Comparison of ENCODE assay signal across 21 mouse cellular contexts in genomic region chr16:10780631-10781120, GRCm38 (mm10). TPM values are rescaled to one million over a fixed set of nuclear protein-coding genes. Genes with fewer than 3 reads are reported as not detected.
DNase-seq lines count a peak whose midpoint lies in the region; ATAC-seq and TF ChIP-seq lines count a peak whose summit lies in the region.
"Had no signal": no experiment of that assay in that cellular context is flagged by ENCODE, and none has a peak within 500 bp of the region (broad histone marks: within the 10 kb centered on the region; RNA-seq: fewer than 3 reads in every experiment).

No protein-coding gene starts in this region.

- H3K4me1 ChIP-seq in lung, embryonic 14.5 days (ENCODE audit: insufficient read depth) = peaks cover 19% of the 10 kb centered on the region
- H3K4me1 ChIP-seq in limb, embryonic 12.5 days (replicated peaks) = peaks cover 47% of the 10 kb centered on the region

- no peak for TF ChIP-seq CTCF in lung, embryonic 14.5 days (IDR thresholded peaks at IDR 0.05; ENCODE audit: low read depth)

- WGBS in lung, embryonic 14.5 days = 58% methylated on average over 5 of the region's 5 CpGs
- WGBS in limb, embryonic 12.5 days = 50% methylated on average over 5 of the region's 5 CpGs

- DNase-seq in CD4-positive, CD25-positive, alpha-beta regulatory T cell, adult 2 months (ENCODE audit: low read depth, low spot score) = peak; percentile 38
- DNase-seq in lung, embryonic 14.5 days = no peak
- no peak for DNase-seq in lung, postnatal 10 days
- peak; percentile 27 for DNase-seq in thymus, postnatal 25 days
- no peak for DNase-seq in adrenal gland, adult 2 months
- no peak for DNase-seq in left cerebral cortex, adult 9 months (ENCODE audit: low spot score in 2 of 2)
- DNase-seq: cerebellum, postnatal 36 days; gastrocnemius, postnatal 14 days; kidney, postnatal 25 days; lung, adult 2 months; spleen, adult 18-20 months had no signal

- H3K27ac ChIP-seq in lung, embryonic 14.5 days (ENCODE audit: low read depth) = peak overlapping the region; percentile 9; the same call in 1 of the 2 replicates
- peak overlapping the region; percentile 77 for H3K27ac ChIP-seq in limb, embryonic 12.5 days
- H3K27ac ChIP-seq: intestine, embryonic 15.5 days had no signal

- no peak overlapping the region for H3K4me3 ChIP-seq in lung, embryonic 14.5 days (ENCODE audit: low read depth, low read length)
- H3K4me3 ChIP-seq in limb, embryonic 12.5 days (replicated peaks) = no peak overlapping the region
- H3K4me3 ChIP-seq: intestine, embryonic 15.5 days; megakaryocyte, embryonic 14.5 days had no signal

- H3K27me3 ChIP-seq in lung, embryonic 14.5 days (ENCODE audit: insufficient read depth, low read length) = no peaks in the 10 kb centered on the region
- H3K27me3 ChIP-seq in limb, embryonic 12.5 days = 0 out of 2 replicates have a peak, but pooled peaks cover 3% of the 10 kb centered on the region
- H3K27me3 ChIP-seq: intestine, embryonic 15.5 days had no signal

- H3K4me2 ChIP-seq in lung, embryonic 14.5 days = no peak overlapping the region
- no peak overlapping the region for H3K4me2 ChIP-seq in limb, embryonic 12.5 days
- H3K4me2 ChIP-seq: intestine, embryonic 15.5 days had no signal

- no peaks in the 10 kb centered on the region for H3K36me3 ChIP-seq in lung, embryonic 14.5 days (ENCODE audit: insufficient read depth)
- no peaks in the 10 kb centered on the region for H3K36me3 ChIP-seq in limb, embryonic 12.5 days
- H3K36me3 ChIP-seq: intestine, embryonic 15.5 days had no signal

- H3K9ac ChIP-seq in lung, embryonic 14.5 days = no peak overlapping the region
- H3K9ac ChIP-seq in limb, embryonic 12.5 days (replicated peaks) = no peak overlapping the region
- H3K9ac ChIP-seq: intestine, embryonic 15.5 days had no signal

- no peaks in the 10 kb centered on the region for H3K9me3 ChIP-seq in lung, embryonic 14.5 days (ENCODE audit: low read depth, low read length)
- no peaks in the 10 kb centered on the region for H3K9me3 ChIP-seq in limb, embryonic 12.5 days
- H3K9me3 ChIP-seq: intestine, embryonic 15.5 days; megakaryocyte, embryonic 14.5 days had no signal

- ATAC-seq in CD4-positive, CD25-positive, alpha-beta regulatory T cell, adult 4 months = no peak
- no peak for ATAC-seq in lung, embryonic 14.5 days (ENCODE audit: insufficient read depth)
- no peak for ATAC-seq in limb, embryonic 12.5 days (ENCODE audit: insufficient number of reproducible peaks, insufficient read depth, low FRiP score, low TSS enrichment, low read depth)
- ATAC-seq: intestine, embryonic 15.5 days had no signal

RNA-seq across cellular contexts. Expression of gene Socs1, which starts 4.7 kb away (rescaled TPM):
- polyA plus RNA-seq in CD4-positive, CD25-positive, alpha-beta regulatory T cell, adult 4 months (2017; shearing (Covaris generic)) = 1 to 10 TPM; 2.5 to 3.9 TPM
- 9.1 and 9.3 TPM in 2 replicates for polyA plus RNA-seq in lung, embryonic 14.5 days (2014; fragmentation: Nextera tagmentation; extraction: Ambion mirVana)
- 8.9 and 9.5 TPM in 2 replicates for polyA plus RNA-seq in limb, embryonic 12.5 days (2016; fragmentation: Nextera tagmentation; extraction: Ambion mirVana)
- total RNA-seq in adrenal gland, adult 2 months (2021) = 1 to 10 TPM; 3.0 to 3.8 TPM
- 32.1 and 38.2 TPM in 2 replicates for polyA plus RNA-seq in adrenal gland, adult 2 months (2012; rRNA removed)

RNA-seq across cellular contexts. Expression of gene Tnp2, which starts 7.8 kb away (rescaled TPM):
- 1 to 10 TPM; 2.4 to 3.7 TPM for polyA plus RNA-seq in CD4-positive, CD25-positive, alpha-beta regulatory T cell, adult 4 months (2017; shearing (Covaris generic))
- not detected in 2 replicates for polyA plus RNA-seq in lung, embryonic 14.5 days (2014; fragmentation: Nextera tagmentation; extraction: Ambion mirVana)
- not detected in 2 replicates for polyA plus RNA-seq in limb, embryonic 12.5 days (2016; fragmentation: Nextera tagmentation; extraction: Ambion mirVana)
- total RNA-seq in adrenal gland, adult 2 months (2021) = not detected
- not detected in 2 replicates for polyA plus RNA-seq in adrenal gland, adult 2 months (2012; rRNA removed)
- total RNA-seq: adrenal gland, postnatal 4 days; gastrocnemius, postnatal 14 days; layer of hippocampus, postnatal 14 days; MEL; neutrophil, adult 5-6 weeks had no signal
- polyA plus RNA-seq: hindbrain, embryonic 11.5 days; intestine, embryonic 15.5 days; limb, embryonic 11.5 days had no signal

RNA-seq across cellular contexts. Expression of gene Prm3, which starts 10.0 kb away (rescaled TPM):
- polyA plus RNA-seq in CD4-positive, CD25-positive, alpha-beta regulatory T cell, adult 4 months (2017; shearing (Covaris generic)) = not detected
- polyA plus RNA-seq in lung, embryonic 14.5 days (2014; fragmentation: Nextera tagmentation; extraction: Ambion mirVana) = not detected in 2 replicates
- not detected in 2 replicates for polyA plus RNA-seq in limb, embryonic 12.5 days (2016; fragmentation: Nextera tagmentation; extraction: Ambion mirVana)
- total RNA-seq in adrenal gland, adult 2 months (2021) = not detected
- not detected in 2 replicates for polyA plus RNA-seq in adrenal gland, adult 2 months (2012; rRNA removed)
- total RNA-seq: adrenal gland, postnatal 4 days; gastrocnemius, postnatal 14 days; layer of hippocampus, postnatal 14 days; MEL; neutrophil, adult 5-6 weeks had no signal
- polyA plus RNA-seq: hindbrain, embryonic 11.5 days; intestine, embryonic 15.5 days; limb, embryonic 11.5 days; lung, adult 2 months had no signal

RNA-seq across cellular contexts. Expression of gene Prm2, which starts 15.3 kb away (rescaled TPM):
- not detected for polyA plus RNA-seq in CD4-positive, CD25-positive, alpha-beta regulatory T cell, adult 4 months (2017; shearing (Covaris generic))
- polyA plus RNA-seq in lung, embryonic 14.5 days (2014; fragmentation: Nextera tagmentation; extraction: Ambion mirVana) = not detected in 2 replicates
- polyA plus RNA-seq in limb, embryonic 12.5 days (2016; fragmentation: Nextera tagmentation; extraction: Ambion mirVana) = not detected in 2 replicates
- not detected for total RNA-seq in adrenal gland, adult 2 months (2021)
- 0.19 TPM in 1 of 2 replicates, not detected in the other for polyA plus RNA-seq in adrenal gland, adult 2 months (2012; rRNA removed)
- total RNA-seq: adrenal gland, postnatal 4 days; gastrocnemius, postnatal 14 days; layer of hippocampus, postnatal 14 days; MEL; neutrophil, adult 5-6 weeks had no signal
- polyA plus RNA-seq: hindbrain, embryonic 11.5 days; intestine, embryonic 15.5 days; limb, embryonic 11.5 days had no signal

RNA-seq across cellular contexts. Expression of gene Prm1, which starts 25.0 kb away (rescaled TPM):
- polyA plus RNA-seq in CD4-positive, CD25-positive, alpha-beta regulatory T cell, adult 4 months (2017; shearing (Covaris generic)) = under 1 TPM in 1 of 2 experiments, not detected in 1; 0.75 TPM
- polyA plus RNA-seq in lung, embryonic 14.5 days (2014; fragmentation: Nextera tagmentation; extraction: Ambion mirVana) = not detected in 2 replicates
- polyA plus RNA-seq in limb, embryonic 12.5 days (2016; fragmentation: Nextera tagmentation; extraction: Ambion mirVana) = 0.51 TPM in 1 of 2 replicates, not detected in the other
- not detected for total RNA-seq in adrenal gland, adult 2 months (2021)
- polyA plus RNA-seq in adrenal gland, adult 2 months (2012; rRNA removed) = not detected in 2 replicates
- total RNA-seq: adrenal gland, postnatal 4 days; gastrocnemius, postnatal 14 days; layer of hippocampus, postnatal 14 days; MEL; neutrophil, adult 5-6 weeks had no signal
- polyA plus RNA-seq: hindbrain, embryonic 11.5 days; intestine, embryonic 15.5 days; limb, embryonic 11.5 days had no signal

Comparison
In these comparisons a context has a peak if more than half of its experiments do, and no peak if none do; other contexts are left out.
1. DNase-seq: peak in CD4-positive, CD25-positive, alpha-beta regulatory T cell, adult 2 months (single experiment) and thymus, postnatal 25 days (single experiment); none in lung, embryonic 14.5 days (single experiment), lung, postnatal 10 days (single experiment), adrenal gland, adult 2 months (single experiment) and left cerebral cortex, adult 9 months (0 of 2).